Mouse (Mus musculus) retina, postnatal 1 day (tissue): ENCODE data around the gene Tbc1d8b.
"Not testable (repeated sequence)": the region's sequence is repeated elsewhere in the genome, so short reads cannot be mapped to it uniquely, and the experiment has no call there.

Experiments used
- DNase-seq: peaks from one replicate; pipeline ENCODE4 v3.0.0-alpha.2; 2012

The Tbc1d8b gene

DNA sequence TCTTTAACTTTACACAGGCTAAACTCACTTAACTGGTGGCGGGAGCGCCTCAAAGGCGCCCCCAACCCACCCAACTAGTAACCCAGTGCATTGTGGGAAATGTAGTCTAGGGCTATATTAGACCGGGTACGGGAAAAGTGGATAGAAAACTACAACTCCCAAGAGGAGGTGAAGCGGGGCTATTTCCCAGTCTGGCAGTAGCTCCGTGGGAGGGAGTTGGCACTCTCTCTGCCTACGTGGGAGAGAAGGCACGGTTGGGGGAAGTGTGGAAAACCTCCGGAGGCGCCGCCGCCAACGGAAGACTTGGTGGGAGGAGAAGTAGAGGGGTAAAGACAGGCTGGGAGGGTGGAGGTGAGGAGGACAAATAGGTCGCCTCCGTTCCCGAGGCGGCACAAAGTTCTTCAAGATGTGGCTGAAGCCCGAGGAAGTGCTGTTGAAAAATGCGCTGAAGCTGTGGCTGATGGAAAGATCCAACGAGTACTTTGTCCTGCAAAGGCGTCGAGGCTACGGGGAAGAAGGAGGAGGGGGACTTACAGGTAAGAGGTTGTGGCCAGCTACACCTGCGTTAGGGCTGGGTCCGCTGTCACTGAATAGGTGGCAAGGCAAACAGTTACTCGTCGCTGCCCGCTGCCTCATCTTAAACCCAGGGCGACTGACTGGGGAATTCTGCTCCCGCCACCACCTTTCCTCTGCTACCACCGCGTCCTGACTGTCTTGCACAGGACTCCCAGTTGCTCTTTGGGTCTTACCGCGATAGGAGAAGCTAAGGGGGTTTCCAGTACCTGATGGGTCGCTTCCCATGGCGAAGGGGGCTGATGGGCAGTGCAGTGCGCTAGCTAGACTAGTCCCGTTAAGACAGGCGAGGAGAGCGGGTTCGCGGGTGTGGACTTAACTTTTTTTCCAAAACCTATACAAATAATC, at the start of gene Tbc1d8b:
Tbc1d8b (plus strand) TSS at position 222 of the 921 bp plus-strand sequence.
- peak; percentile 93 for DNase-seq

GRCm38 (mm10) chrX:139639744-139640143, 45.1 kb upstream of the Tbc1d8b start:
- no peak for DNase-seq

DNA sequence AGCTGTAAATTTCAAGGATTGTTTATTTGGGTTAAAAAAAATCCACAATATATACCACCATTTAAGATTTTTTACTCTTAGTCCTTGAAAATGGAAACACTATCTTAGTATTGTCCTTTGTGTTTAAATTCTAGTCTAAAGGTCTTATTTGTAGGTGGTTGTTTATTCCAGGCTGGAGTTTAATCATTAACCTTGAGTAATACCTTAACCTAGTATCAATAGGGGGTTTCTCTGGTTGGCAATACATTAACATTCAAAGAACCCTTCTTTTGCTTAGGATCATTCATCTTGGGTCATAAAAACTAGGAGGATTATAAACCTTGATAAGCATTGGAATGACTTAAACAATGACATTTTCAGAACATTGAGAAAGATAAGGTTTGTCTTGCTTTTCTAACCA, 44.4 kb upstream of the Tbc1d8b start:
- DNase-seq: no peak

GRCm38 (mm10) chrX:139652226-139652625, 32.6 kb upstream of the Tbc1d8b start:
- DNase-seq: no peak

DNA sequence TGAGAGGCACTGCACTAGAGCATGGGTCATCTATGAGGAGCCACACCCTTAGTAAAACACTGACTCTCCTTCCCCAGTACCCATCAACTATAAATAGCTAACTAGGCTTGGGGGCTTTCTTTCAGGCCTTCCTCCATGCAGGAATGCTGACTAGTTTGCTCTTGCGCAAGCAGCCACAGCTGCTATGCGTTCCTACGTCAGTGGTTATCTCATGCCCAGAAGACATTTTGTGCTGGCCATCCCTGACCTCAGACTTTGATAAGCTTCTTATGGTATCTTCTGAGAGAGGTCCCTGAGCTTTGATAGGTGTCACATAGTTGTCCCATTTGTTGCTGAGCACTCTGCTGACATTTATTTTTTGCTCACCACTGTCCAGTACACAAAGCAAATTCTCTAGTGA, 31.5 kb upstream of the Tbc1d8b start:
- no peak for DNase-seq

- no peak for DNase-seq
Measured at GRCm38 (mm10) chrX:139654350-139655063, 30.3 kb upstream of the Tbc1d8b start.

- DNase-seq: no peak
Measured at GRCm38 (mm10) chrX:139662111-139662510, 22.7 kb upstream of the Tbc1d8b start.

DNA sequence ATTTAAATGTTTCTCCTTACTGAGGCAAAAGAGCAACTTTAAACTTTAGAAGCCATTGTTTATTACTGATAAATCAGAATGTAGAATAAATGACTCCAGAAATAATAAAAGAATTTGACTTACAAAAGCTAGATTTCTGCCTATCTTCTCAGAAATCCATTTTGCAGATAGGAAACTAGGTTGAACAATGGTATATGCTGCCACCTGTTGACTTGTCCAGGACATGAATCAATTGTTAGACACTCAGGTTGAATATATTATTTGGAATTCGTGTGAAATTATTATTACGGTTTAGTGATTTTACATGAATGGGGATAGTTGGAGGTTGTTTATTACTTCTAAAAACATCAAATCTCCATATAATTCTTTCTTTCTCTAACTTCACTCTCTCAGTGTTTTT, 19.0 kb upstream of the Tbc1d8b start:
- DNase-seq: no peak

DNA sequence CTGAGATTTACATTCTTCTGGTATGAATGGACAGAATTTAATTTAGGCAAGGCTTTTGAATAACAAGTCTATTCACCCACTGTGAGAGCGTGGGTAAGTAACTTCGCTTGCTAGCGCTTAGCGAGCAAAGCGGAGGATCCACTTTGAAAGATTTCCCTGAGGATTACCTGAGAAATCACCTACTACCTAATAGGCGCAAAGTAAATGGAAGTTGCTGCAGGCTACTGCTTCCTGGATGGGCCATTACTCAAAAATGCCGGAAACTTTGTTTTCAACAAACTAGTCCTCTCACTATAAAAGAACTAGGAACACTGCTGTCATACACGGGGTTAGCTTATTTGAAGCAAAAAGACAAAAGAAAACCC, 404 bp upstream of the Tbc1d8b start:
- no peak for DNase-seq

DNA sequence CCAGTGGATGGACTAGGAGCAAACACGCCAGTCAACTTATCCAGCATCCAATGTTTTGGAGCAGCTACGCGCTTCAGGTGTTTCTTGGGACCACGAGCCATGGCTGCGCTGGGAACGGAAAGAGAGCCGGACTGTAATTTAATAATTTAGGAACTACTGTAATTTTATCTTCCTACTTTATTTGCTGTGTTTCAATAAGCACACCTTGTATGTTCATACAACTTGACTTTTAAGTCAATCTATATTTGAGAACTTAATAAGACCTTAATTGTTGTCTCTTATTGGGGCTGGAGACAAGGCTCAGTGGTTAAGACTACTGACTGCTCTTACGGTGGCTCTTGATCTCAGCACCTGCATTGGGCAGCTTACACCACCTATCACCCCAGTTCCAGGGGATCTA, 29.6 kb downstream of the Tbc1d8b start, which contains the start of gene Gm15013:
Gm15013 (minus strand) TSS at position 101 of the 400 bp plus-strand sequence.
- no peak for DNase-seq

DNA sequence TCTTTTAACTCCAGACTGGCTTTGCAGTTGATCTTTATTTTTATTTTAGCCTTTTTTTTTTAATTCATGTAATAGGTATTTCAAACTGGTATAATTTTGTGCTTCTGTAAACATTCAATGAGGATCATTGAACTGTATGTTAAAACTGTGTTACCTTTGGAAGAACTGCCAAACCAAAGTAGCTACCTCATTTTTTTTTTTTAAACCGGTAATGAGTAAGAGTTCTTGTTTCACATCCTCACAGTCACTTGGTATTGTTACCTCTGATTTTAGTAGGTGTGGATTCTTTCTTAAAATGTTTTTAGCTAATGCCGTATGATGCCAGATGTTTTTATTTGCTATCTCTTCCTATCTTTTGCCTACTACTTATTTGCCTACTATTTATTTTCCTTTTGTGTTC, 37.6 kb downstream of the Tbc1d8b start:
- no peak for DNase-seq

- no peak for DNase-seq
Measured at GRCm38 (mm10) chrX:139730541-139730940, 45.7 kb downstream of the Tbc1d8b start.

DNA sequence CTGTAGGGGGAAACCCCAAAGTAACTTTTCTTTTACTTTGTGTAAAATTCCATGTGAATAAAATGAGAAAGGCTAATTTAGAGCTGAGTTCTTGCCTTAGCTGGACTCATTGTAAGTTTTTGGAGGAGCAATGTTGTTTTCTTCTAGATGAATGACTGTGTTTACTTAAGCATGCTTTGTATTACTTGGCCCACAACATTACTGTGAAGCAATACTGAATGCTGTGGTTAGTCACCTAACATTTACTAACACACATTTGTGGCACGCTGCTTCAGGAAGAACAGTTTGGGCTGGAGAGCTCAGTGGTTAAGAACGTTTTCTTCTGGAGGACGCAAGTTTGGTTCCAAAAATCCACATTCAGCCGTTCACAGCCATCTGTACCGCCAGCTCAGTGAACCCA, 52.3 kb downstream of the Tbc1d8b start:
- no peak for DNase-seq

DNA sequence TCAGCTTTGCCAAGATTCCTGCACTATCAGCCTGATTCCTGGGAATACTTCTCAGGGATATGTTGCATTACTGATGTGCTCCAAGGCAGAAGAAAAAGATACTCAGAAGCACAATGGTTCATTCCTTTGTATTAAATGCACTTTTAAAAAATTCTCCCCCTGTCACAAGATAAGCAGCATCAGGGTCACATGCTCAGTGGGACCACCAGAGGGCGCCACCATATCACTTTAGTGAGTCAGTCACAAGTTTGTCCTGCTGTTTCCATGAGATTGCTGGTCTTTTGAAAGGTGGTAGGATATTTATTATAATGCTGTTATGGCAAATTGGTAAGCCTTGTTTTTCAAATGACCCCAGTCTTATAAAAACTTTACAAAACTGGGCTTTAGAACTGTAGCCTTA, 67.1 kb downstream of the Tbc1d8b start:
- DNase-seq: peak; percentile 52

- not testable (repeated sequence) for DNase-seq
Measured at GRCm38 (mm10) chrX:139758634-139759033, 73.8 kb downstream of the Tbc1d8b start.

DNA sequence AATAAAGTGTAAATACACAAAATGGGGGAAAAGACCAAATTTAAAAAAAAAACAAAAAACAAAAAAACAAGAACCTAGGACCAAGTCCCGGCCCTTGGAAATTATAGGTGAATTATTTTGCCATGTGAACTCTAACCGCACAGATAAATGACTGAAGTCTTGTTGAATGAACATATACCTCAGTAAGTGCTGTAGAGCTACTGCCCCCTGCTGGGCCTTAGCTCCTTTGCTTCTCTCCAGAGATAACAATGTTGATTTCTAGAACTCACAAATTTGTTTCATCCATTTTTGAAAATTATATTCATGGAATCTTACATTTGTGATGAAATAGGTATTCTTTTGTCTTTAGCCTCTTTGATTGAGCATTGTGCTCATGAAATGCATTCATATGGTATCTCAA, 77.8 kb downstream of the Tbc1d8b start:
- DNase-seq: peak; percentile 21

DNA sequence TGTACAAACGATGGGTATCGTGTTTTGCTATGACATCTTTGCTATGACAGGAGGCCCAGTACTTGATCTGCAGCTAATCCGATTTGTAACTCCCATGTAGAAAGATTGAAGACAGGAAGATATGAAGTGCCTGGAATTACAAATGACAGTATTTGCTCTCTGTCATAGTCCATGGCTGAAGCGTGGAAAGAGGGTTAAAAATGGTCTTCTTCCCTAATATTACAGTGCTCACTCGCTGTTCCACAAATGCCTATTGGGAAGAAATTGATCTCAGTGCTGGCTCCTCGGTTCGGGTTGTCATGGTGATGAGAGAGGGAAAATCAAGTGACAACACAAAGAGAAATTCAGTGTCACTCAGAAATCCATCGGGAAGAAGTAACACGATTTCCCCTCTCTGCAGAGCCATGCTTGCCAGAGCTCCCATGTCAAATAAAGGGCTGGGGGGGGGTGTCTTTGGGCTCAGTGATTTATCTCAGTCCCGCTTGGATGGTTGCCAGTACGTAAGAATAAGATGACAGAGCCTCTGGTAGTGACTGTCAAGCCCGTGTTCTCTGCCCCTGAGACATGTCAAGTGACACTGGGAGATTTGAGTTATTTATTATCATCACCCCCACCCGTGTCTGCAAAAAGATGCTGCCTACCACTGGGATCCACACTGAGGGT, 85.3 kb downstream of the Tbc1d8b start:
- DNase-seq: peak; percentile 37

- peak; percentile 34 for DNase-seq
Measured at GRCm38 (mm10) chrX:139774309-139775083, 89.7 kb downstream of the Tbc1d8b start.

GRCm38 (mm10) chrX:139775084-139775612, 90.4 kb downstream of the Tbc1d8b start:
- DNase-seq: no peak

DNA sequence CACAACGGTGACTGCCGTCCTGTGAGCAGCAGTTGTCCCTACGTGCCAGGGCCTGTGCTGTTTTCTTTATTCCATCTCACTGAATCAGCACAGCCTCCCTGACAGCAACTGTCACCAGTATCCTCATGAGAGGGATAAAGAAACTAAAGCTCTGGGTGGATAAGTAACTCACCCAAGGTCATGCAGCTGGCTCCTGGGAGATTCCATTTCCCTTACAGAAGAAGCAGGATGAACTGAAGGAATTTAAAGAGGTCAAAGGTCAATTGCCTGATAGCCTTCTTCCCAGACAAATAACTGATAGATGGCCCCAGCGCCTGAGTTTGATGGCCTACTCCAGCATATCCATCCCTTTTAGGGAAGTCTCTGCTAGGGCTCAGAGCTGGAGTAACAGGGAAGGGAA, 92.6 kb downstream of the Tbc1d8b start:
- no peak for DNase-seq

- no peak for DNase-seq
Measured at GRCm38 (mm10) chrX:139778886-139779285, 94.1 kb downstream of the Tbc1d8b start.

GRCm38 (mm10) chrX:139779401-139779800, 94.6 kb downstream of the Tbc1d8b start:
- no peak for DNase-seq
